In genomic region chr8:78771256-78771655, GRCm38 (mm10) we compare ENCODE assay signal across 15 mouse cellular contexts. TPM values are rescaled to one million over a fixed set of nuclear protein-coding genes. Genes with fewer than 3 reads are reported as not detected.
DNase-seq lines count a peak whose midpoint lies in the region; ATAC-seq and TF ChIP-seq lines count a peak whose summit lies in the region.
"Had no signal": no experiment of that assay in that cellular context is flagged by ENCODE, and none has a peak within 500 bp of the region (broad histone marks: within the 10 kb centered on the region; RNA-seq: fewer than 3 reads in every experiment).

No protein-coding gene starts in this region.

- TF ChIP-seq CTCF in CH12.LX (conservative IDR thresholded peaks at IDR 0.05 in 1 of 2, IDR thresholded peaks at IDR 0.05 in 1 of 2; ENCODE audit: low read depth in 2 of 2, low read length in 2 of 2), result no peak

- H3K4me3 ChIP-seq in heart, embryonic 16.5 days (ENCODE audit: low read length), result peak overlapping the region; percentile 42
- H3K4me3 ChIP-seq in CH12.LX (replicated peaks in 1 of 3; ENCODE audit: low read depth in 2 of 3, low read length in 2 of 3, poor library complexity in 1 of 3), result peak overlapping the region in 1 of 3 experiments; percentile 37
- H3K4me3 ChIP-seq in lung, embryonic 16.5 days (ENCODE audit: low read length), result peak overlapping the region; percentile 1; the same call in 1 of the 2 replicates
- H3K4me3 ChIP-seq: embryonic facial prominence, embryonic 13.5 days; kidney, embryonic 15.5 days; megakaryocyte, embryonic 14.5 days had no signal

- no peaks in the 10 kb centered on the region for H3K4me1 ChIP-seq in heart, embryonic 16.5 days (ENCODE audit: control insufficient read depth, insufficient read depth, low read length)
- peaks cover 8 to 19% of the 10 kb centered on the region in 2 experiments for H3K4me1 ChIP-seq in CH12.LX (ENCODE audit: control insufficient read depth in 1 of 2, insufficient read depth in 2 of 2)
- no peaks in the 10 kb centered on the region for H3K4me1 ChIP-seq in lung, embryonic 16.5 days (replicated peaks; ENCODE audit: control insufficient read depth, insufficient read depth, low read length)
- H3K4me1 ChIP-seq: embryonic facial prominence, embryonic 13.5 days; kidney, embryonic 15.5 days; megakaryocyte, embryonic 14.5 days had no signal

- peak overlapping the region; percentile 36; the same call in 1 of the 2 replicates for H3K27ac ChIP-seq in heart, embryonic 16.5 days (ENCODE audit: low read length)
- no peak overlapping the region for H3K27ac ChIP-seq in CH12.LX (ENCODE audit: insufficient read depth, low read depth)
- peak overlapping the region; percentile 31 for H3K27ac ChIP-seq in lung, embryonic 16.5 days (ENCODE audit: low read length)
- H3K27ac ChIP-seq: embryonic facial prominence, embryonic 13.5 days; kidney, embryonic 15.5 days had no signal

- H3K36me3 ChIP-seq in heart, embryonic 16.5 days (ENCODE audit: control insufficient read depth, insufficient read depth), result no peaks in the 10 kb centered on the region
- no peaks in the 10 kb centered on the region for H3K36me3 ChIP-seq in CH12.LX (replicated peaks in 1 of 2; ENCODE audit: control insufficient read depth in 1 of 2, insufficient read depth in 1 of 2, low read length in 1 of 2)
- H3K36me3 ChIP-seq in lung, embryonic 16.5 days (ENCODE audit: control insufficient read depth, insufficient read depth, low read length), result no peaks in the 10 kb centered on the region
- H3K36me3 ChIP-seq: embryonic facial prominence, embryonic 13.5 days; G1E; kidney, embryonic 15.5 days had no signal

- TF ChIP-seq POLR2A in CH12.LX (IDR thresholded peaks at IDR 0.05; ENCODE audit: low read depth, low read length), result no peak

- WGBS in heart, embryonic 16.5 days, result 26% methylated on average over 7 of the region's 7 CpGs
- 33% methylated on average over 7 of the region's 7 CpGs for WGBS in lung, embryonic 16.5 days

- H3K4me2 ChIP-seq in heart, embryonic 16.5 days (ENCODE audit: low read depth, low read length), result peak overlapping the region; percentile 58
- peak overlapping the region; percentile 53; the same call in 1 of the 2 replicates for H3K4me2 ChIP-seq in CH12.LX (ENCODE audit: insufficient read depth, low read depth, poor library complexity, severe bottlenecking)
- H3K4me2 ChIP-seq in lung, embryonic 16.5 days (ENCODE audit: low read depth, low read length), result peak overlapping the region; percentile 38
- H3K4me2 ChIP-seq: embryonic facial prominence, embryonic 13.5 days; kidney, embryonic 15.5 days had no signal

- DNase-seq in heart, adult 18-20 months, result no peak
- DNase-seq in 3T3-L1 (ENCODE audit: low read depth, low spot score), result peak; percentile 33
- no peak for DNase-seq in CH12.LX (ENCODE audit: extremely low read depth)
- DNase-seq: cerebellum, adult 9-10 months; liver; thymus, postnatal 25 days had no signal

- H3K79me2 ChIP-seq in CH12.LX (replicated peaks; ENCODE audit: control insufficient read depth, extremely low read depth, insufficient read depth, poor library complexity, severe bottlenecking), result no peaks in the 10 kb centered on the region

- in situ Hi-C loops in CH12.LX (cut with MboI; ENCODE audit: low pct_ligation_motif_present, low pct_unique_long_range_greater_than_20kb, low sequenced_read_pairs), result no loop called here

- no peak for TF ChIP-seq RAD21 in CH12.LX (IDR thresholded peaks at IDR 0.05; ENCODE audit: low read depth, low read length)

- H3K9me3 ChIP-seq in heart, embryonic 16.5 days (replicated peaks; ENCODE audit: control insufficient read depth, low read length), result no peaks in the 10 kb centered on the region
- H3K9me3 ChIP-seq in CH12.LX (replicated peaks; ENCODE audit: low read length), result no peaks in the 10 kb centered on the region
- no peaks in the 10 kb centered on the region for H3K9me3 ChIP-seq in lung, embryonic 16.5 days (ENCODE audit: control insufficient read depth, low read length)
- H3K9me3 ChIP-seq: embryonic facial prominence, embryonic 13.5 days; G1E; kidney, embryonic 15.5 days had no signal

- H3K27me3 ChIP-seq in heart, embryonic 16.5 days (ENCODE audit: control insufficient read depth, insufficient read depth, low read length), result no peaks in the 10 kb centered on the region
- no peaks in the 10 kb centered on the region for H3K27me3 ChIP-seq in CH12.LX (replicated peaks)
- no peaks in the 10 kb centered on the region for H3K27me3 ChIP-seq in lung, embryonic 16.5 days (ENCODE audit: control insufficient read depth, insufficient read depth, low read depth, low read length)
- H3K27me3 ChIP-seq: embryonic facial prominence, embryonic 13.5 days; kidney, embryonic 15.5 days; megakaryocyte, embryonic 14.5 days had no signal

- dilution Hi-C loops in CH12.LX (cut with MboI; ENCODE audit: extremely low pct_ligation_motif_present, extremely low pct_unique_long_range_greater_than_20kb, low sequenced_read_pairs), result no loop called here

- peak; percentile 83 for ATAC-seq in heart, embryonic 16.5 days (replicated peaks; ENCODE audit: extremely low read depth, insufficient read depth, low FRiP score)
- ATAC-seq in lung, embryonic 16.5 days (ENCODE audit: low read depth), result peak; percentile 98
- ATAC-seq in activated CD4-positive, CD25-positive, alpha-beta regulatory T cell, adult 4 months, result no peak
- no peak for ATAC-seq in erythroid progenitor cell, adult 5-6 weeks (replicated peaks; ENCODE audit: low FRiP score, poor library complexity, severe bottlenecking)
- ATAC-seq: forebrain, embryonic 16.5 days had no signal

- no peak for TF ChIP-seq EP300 in CH12.LX (IDR thresholded peaks at IDR 0.05; ENCODE audit: low read length)

- peak overlapping the region; percentile 64 for H3K9ac ChIP-seq in heart, embryonic 16.5 days (ENCODE audit: low read length)
- H3K9ac ChIP-seq in CH12.LX (ENCODE audit: insufficient read depth, low read depth), result no peak overlapping the region
- no peak overlapping the region for H3K9ac ChIP-seq in lung, embryonic 16.5 days (ENCODE audit: low read length)
- H3K9ac ChIP-seq: embryonic facial prominence, embryonic 13.5 days; kidney, embryonic 15.5 days had no signal

TF ChIP-seq in CH12.LX, 34 proteins besides CTCF, POLR2A, EP300 and RAD21:
- TF ChIP-seq POLR2AphosphoS2 (IDR thresholded peaks at IDR 0.05; ENCODE audit: low read depth, low read length), result no peak
- no peak for TF ChIP-seq MAX (IDR thresholded peaks at IDR 0.05; ENCODE audit: low read length)
- no peak for TF ChIP-seq NELFE (IDR thresholded peaks at IDR 0.05; ENCODE audit: low read depth, low read length)
- no peak for TF ChIP-seq ZMIZ1 (IDR thresholded peaks at IDR 0.05; ENCODE audit: low read depth, low read length)
- TF ChIP-seq ZNF384 (IDR thresholded peaks at IDR 0.05; ENCODE audit: low read depth, low read length), result no peak
- TF ChIP-seq MXI1 (IDR thresholded peaks at IDR 0.05; ENCODE audit: low read depth, low read length), result no peak
- no peak for TF ChIP-seq TBP (conservative IDR thresholded peaks at IDR 0.05; ENCODE audit: low read depth, low read length)
TF ChIP-seq in CH12.LX: peak in this region for 0.

RNA-seq across cellular contexts. Expression of gene Lsm6, which starts 49.7 kb away (rescaled TPM):
- polyA plus RNA-seq in heart, embryonic 16.5 days (2015; fragmentation: Nextera tagmentation; extraction: Ambion mirVana), result 151 and 155 TPM in 2 replicates
- total RNA-seq in heart, adult 18-20 months (2021), result 10 to 100 TPM; 63.9 to 71.7 TPM
- total RNA-seq in CH12.LX (2012; rRNA removed) (67.7 and 99.8 TPM in 2 replicates), CH12.LX (2014; rRNA removed) (60.0 and 76.5 TPM in 2 replicates)
- polyA plus RNA-seq in CH12.LX (2012; ENCODE audit: insufficient read length, low read depth), result 186 and 262 TPM in 2 replicates
- 190 and 196 TPM in 2 replicates for polyA plus RNA-seq in lung, embryonic 16.5 days (2015; fragmentation: Nextera tagmentation; extraction: Ambion mirVana)
- 100 to 1,000 TPM; 150 to 172 TPM for polyA plus RNA-seq in activated CD4-positive, CD25-positive, alpha-beta regulatory T cell, adult 4 months (2017; shearing (Covaris generic))
- 80.5 and 136 TPM in 2 replicates for total RNA-seq in erythroid progenitor cell, adult 5-6 weeks (2015; ENCODE audit: low replicate concordance)
- 29.4 and 120 TPM in 2 replicates for total RNA-seq in erythroid progenitor cell, adult 5-6 weeks (2017; ENCODE audit: low replicate concordance)

Comparison
In these comparisons a context has a peak if more than half of its experiments do, and no peak if none do; other contexts are left out.
1. ATAC-seq: peak in heart, embryonic 16.5 days (single experiment) and lung, embryonic 16.5 days (single experiment); none in activated CD4-positive, CD25-positive, alpha-beta regulatory T cell, adult 4 months (single experiment) and erythroid progenitor cell, adult 5-6 weeks (single experiment).
2. Peak in every context shown above with its lines, with median percentiles within 50 percentile points of each other: H3K4me2 ChIP-seq.